Mouse (Mus musculus) yolk sac, embryonic 10.5 days (tissue): ENCODE data around the gene Hsd17b1.
A peak's percentile ranks its signal among the peaks of the same experiment; 100 is the strongest.
"Not testable (repeated sequence)": the region's sequence is repeated elsewhere in the genome, so short reads cannot be mapped to it uniquely, and the experiment has no call there.

Experiments used
- DNase-seq: peaks from one replicate; pipeline ENCODE4 v3.0.0-alpha.2; 2017; ENCODE audit warnings: low spot score

The Hsd17b1 gene

GRCm38 (mm10) chr11:101086323-101086674 is 8.1 kb downstream of the Hsd17b1 start:
- DNase-seq: no peak

- DNase-seq: peak; percentile 90
Observed at GRCm38 (mm10) chr11:101086756-101087681, 8.8 kb downstream of the Hsd17b1 start, which contains the start of gene Mlx. Gene Mlx, plus strand, starts transcription at chr11:101087277.

- no peak for DNase-seq
Observed at GRCm38 (mm10) chr11:101087682-101088055, 9.5 kb downstream of the Hsd17b1 start.

GRCm38 (mm10) chr11:101089931-101090330 is 11.7 kb downstream of the Hsd17b1 start:
- DNase-seq: no peak

- no peak for DNase-seq
Observed at GRCm38 (mm10) chr11:101094930-101095313, 16.7 kb downstream of the Hsd17b1 start.

GRCm38 (mm10) chr11:101095314-101096024 is 17.3 kb downstream of the Hsd17b1 start, which contains the start of gene Psmc3ip:
Gene Psmc3ip, minus strand, starts transcription at chr11:101095436.
- peak; percentile 95 for DNase-seq

GRCm38 (mm10) chr11:101098231-101098630 is 20.0 kb downstream of the Hsd17b1 start:
- no peak for DNase-seq

GRCm38 (mm10) chr11:101103011-101103410 is 24.8 kb downstream of the Hsd17b1 start:
- DNase-seq: no peak

- DNase-seq: no peak
Observed at GRCm38 (mm10) chr11:101109351-101109750, 31.1 kb downstream of the Hsd17b1 start.

- no peak for DNase-seq
Observed at GRCm38 (mm10) chr11:101110708-101111107, 32.5 kb downstream of the Hsd17b1 start.

- DNase-seq: no peak
Observed at GRCm38 (mm10) chr11:101111178-101111577, 33.0 kb downstream of the Hsd17b1 start.

GRCm38 (mm10) chr11:101112186-101112585 is 34.0 kb downstream of the Hsd17b1 start:
- no peak for DNase-seq

- DNase-seq: no peak
Observed at GRCm38 (mm10) chr11:101115564-101115963, 37.4 kb downstream of the Hsd17b1 start.

GRCm38 (mm10) chr11:101118105-101118504 is 39.9 kb downstream of the Hsd17b1 start:
- DNase-seq: peak; percentile 63

GRCm38 (mm10) chr11:101119131-101119760 is 41.0 kb downstream of the Hsd17b1 start:
- no peak for DNase-seq

- peak; percentile 99 for DNase-seq
Observed at GRCm38 (mm10) chr11:101119761-101120544, 41.7 kb downstream of the Hsd17b1 start, which contains the start of the genes Retreg3 and Tubg1. Gene Retreg3, minus strand, starts transcription at chr11:101119893. Gene Tubg1, plus strand, starts transcription at chr11:101119938.

- no peak for DNase-seq
Observed at GRCm38 (mm10) chr11:101120545-101121188, 42.5 kb downstream of the Hsd17b1 start.

- DNase-seq: not testable (repeated sequence)
Observed at GRCm38 (mm10) chr11:101124494-101124893, 46.3 kb downstream of the Hsd17b1 start.

GRCm38 (mm10) chr11:101125008-101125407 is 46.8 kb downstream of the Hsd17b1 start:
- not testable (repeated sequence) for DNase-seq

GRCm38 (mm10) chr11:101127075-101127474 is 48.9 kb downstream of the Hsd17b1 start:
- no peak for DNase-seq

- DNase-seq: no peak
Observed at GRCm38 (mm10) chr11:101128996-101129577, 50.9 kb downstream of the Hsd17b1 start.
